Mouse (Mus musculus) forebrain, embryonic 14.5 days (tissue): ENCODE measurements at regions not wholly inside any gene's neighbourhood (a gene's known extent, or its start where the extent isn't known, plus 50 kb on each side); places are given as distances from the start of the nearest gene placed in this dataset.
A peak's percentile ranks its signal among the peaks of the same experiment; 100 is the strongest.

Source experiments
- ATAC-seq: fragments of 200-750 bp; cut with Nextera tagmentation; 2 replicates; pipeline ENCODE4 v1.8.0; 2017; ENCODE audit warnings: mild to moderate bottlenecking, moderate library complexity
- DNase-seq: peaks from one replicate; pipeline ENCODE4 v3.0.0-alpha.2; 2015; ENCODE audit warnings: low spot score
- H3K27ac ChIP-seq: fragments of 300-500 bp; sonication (generic); 2 replicates; pipeline ENCODE4 v1.5.1; 2014; ENCODE audit warnings: low read depth, mild to moderate bottlenecking, control low read depth, low read length, moderate library complexity
- H3K27me3 ChIP-seq: fragments of 300-500 bp; sonication (generic); replicated peaks from 2 replicates; pipeline ENCODE4 v1.6.1; 2014; ENCODE audit warnings: low read length, control low read depth, mixed read lengths; ENCODE audit not compliant: control insufficient read depth, insufficient read depth
- H3K36me3 ChIP-seq: fragments of 300-500 bp; sonication (generic); 2 replicates; pipeline ENCODE4 v1.6.1; 2014; ENCODE audit warnings: low read length, control low read depth; ENCODE audit not compliant: control insufficient read depth, insufficient read depth
- H3K4me1 ChIP-seq: fragments of 300-500 bp; sonication (generic); 2 replicates; pipeline ENCODE4 v1.6.1; 2014; ENCODE audit warnings: antibody characterized with exemption, low read length, control low read depth; ENCODE audit not compliant: control insufficient read depth, insufficient read depth
- H3K4me2 ChIP-seq: fragments of 300-500 bp; sonication (generic); 2 replicates; pipeline ENCODE4 v1.6.1; 2014; ENCODE audit warnings: mild to moderate bottlenecking, control low read depth, low read length
- H3K4me3 ChIP-seq: fragments of 300-500 bp; sonication (generic); 2 replicates; pipeline ENCODE4 v1.5.1; 2014; ENCODE audit warnings: low read depth, low read length, control low read depth
- H3K9ac ChIP-seq: fragments of 300-500 bp; sonication (generic); 2 replicates; pipeline ENCODE4 v1.6.1; 2014; ENCODE audit warnings: mild to moderate bottlenecking, low read length, control low read depth, moderate library complexity
- H3K9me3 ChIP-seq: fragments of 300-500 bp; sonication (generic); replicated peaks from 2 replicates; pipeline ENCODE4 v1.6.1; 2016; ENCODE audit warnings: low read length, control low read depth, mixed read lengths; ENCODE audit not compliant: control insufficient read depth
- WGBS: fragments of 180-500 bp; shearing (Covaris S2); extraction: QIAGEN DNeasy Blood & Tissue Kit; methylation state at CpG from one replicate; pipeline ENCODE4 v1.1.7; 2014; 5-methylcytosine and 5-hydroxymethylcytosine counted together

GRCm38 (mm10) chr12:29124079-29124668 lies 372.6 kb downstream of the Eipr1 start:
- no peak overlapping the region for H3K9ac ChIP-seq
- H3K27ac ChIP-seq, result peak overlapping the region; percentile 44; the same call in 1 of the 2 replicates
- peaks cover 16% of the 10 kb centered on the region for H3K4me1 ChIP-seq
- no peaks in the 10 kb centered on the region for H3K36me3 ChIP-seq
- 69% methylated on average over 7 of the region's 7 CpGs for WGBS
- no peak overlapping the region for H3K4me2 ChIP-seq
- ATAC-seq (no peak), DNase-seq (peak; percentile 39)
- H3K9me3 ChIP-seq, result no peaks in the 10 kb centered on the region
- H3K4me3 ChIP-seq, result no peak overlapping the region
- H3K27me3 ChIP-seq, result no peaks in the 10 kb centered on the region

GRCm38 (mm10) chr12:29128844-29129243 lies 377.2 kb downstream of the Eipr1 start:
- H3K36me3 ChIP-seq, result no peaks in the 10 kb centered on the region
- no peaks in the 10 kb centered on the region for H3K9me3 ChIP-seq
- no peak overlapping the region for H3K27ac ChIP-seq
- peak; percentile 57 for ATAC-seq
- H3K27me3 ChIP-seq, result no peaks in the 10 kb centered on the region
- H3K9ac ChIP-seq, result no peak overlapping the region
- H3K4me2 ChIP-seq, result no peak overlapping the region
- no peaks in the 10 kb centered on the region for H3K4me1 ChIP-seq
- H3K4me3 ChIP-seq, result no peak overlapping the region
- WGBS, result 57% methylated on average over 10 of the region's 10 CpGs
- DNase-seq, result peak; percentile 54

- no peaks in the 10 kb centered on the region for H3K9me3 ChIP-seq
- DNase-seq, result no peak
- 62% methylated on average over 4 of the region's 4 CpGs for WGBS
- no peaks in the 10 kb centered on the region for H3K27me3 ChIP-seq
- peak overlapping the region; percentile 16; the same call in 1 of the 2 replicates for H3K27ac ChIP-seq
- H3K4me3 ChIP-seq, result no peak overlapping the region
- no peak overlapping the region for H3K4me2 ChIP-seq
- no peak for ATAC-seq
- no peaks in the 10 kb centered on the region for H3K4me1 ChIP-seq
- H3K9ac ChIP-seq, result no peak overlapping the region
- H3K36me3 ChIP-seq, result no peaks in the 10 kb centered on the region
Observed at GRCm38 (mm10) chr12:29129331-29129730, 377.7 kb downstream of the Eipr1 start.

GRCm38 (mm10) chr12:29134326-29134725 lies 382.7 kb downstream of the Eipr1 start:
- no peak overlapping the region for H3K27ac ChIP-seq
- no peaks in the 10 kb centered on the region for H3K9me3 ChIP-seq
- no peak for ATAC-seq
- peaks cover 22% of the 10 kb centered on the region for H3K4me1 ChIP-seq
- WGBS, result 89% methylated on average over 2 of the region's 2 CpGs
- no peak overlapping the region for H3K4me3 ChIP-seq
- H3K27me3 ChIP-seq, result no peaks in the 10 kb centered on the region
- no peak overlapping the region for H3K9ac ChIP-seq
- DNase-seq, result no peak
- no peaks in the 10 kb centered on the region for H3K36me3 ChIP-seq
- no peak overlapping the region for H3K4me2 ChIP-seq

GRCm38 (mm10) chr12:29136850-29137268 lies 385.3 kb downstream of the Eipr1 start:
- H3K4me2 ChIP-seq, result no peak overlapping the region
- no peaks in the 10 kb centered on the region for H3K27me3 ChIP-seq
- ATAC-seq (peak; percentile 89), DNase-seq (peak; percentile 95)
- H3K4me3 ChIP-seq, result no peak overlapping the region
- peak overlapping the region; percentile 77 for H3K27ac ChIP-seq
- H3K36me3 ChIP-seq, result no peaks in the 10 kb centered on the region
- 4% methylated on average over 5 of the region's 5 CpGs for WGBS
- H3K4me1 ChIP-seq, result peaks cover 35% of the 10 kb centered on the region
- no peaks in the 10 kb centered on the region for H3K9me3 ChIP-seq
- H3K9ac ChIP-seq, result no peak overlapping the region

GRCm38 (mm10) chr12:29137455-29137854 lies 385.9 kb downstream of the Eipr1 start:
- H3K27ac ChIP-seq, result peak overlapping the region; percentile 77
- 61% methylated on average over 8 of the region's 8 CpGs for WGBS
- peak; percentile 44 for DNase-seq

GRCm38 (mm10) chr12:29140576-29140975 lies 387.6 kb upstream of the Myt1l start:
- Histone ChIP-seq H3K9me3 (no peaks in the 10 kb centered on the region), H3K9ac (no peak overlapping the region), H3K4me3 (no peak overlapping the region), H3K27ac (peak overlapping the region; percentile 77; the same call in 1 of the 2 replicates), H3K4me2 (no peak overlapping the region), H3K36me3 (no peaks in the 10 kb centered on the region), H3K4me1 (peaks cover 44% of the 10 kb centered on the region), H3K27me3 (no peaks in the 10 kb centered on the region)
- WGBS, result 32% methylated on average over 3 of the region's 3 CpGs
- ATAC-seq (no peak), DNase-seq (no peak)

More at GRCm38 (mm10) chr12:29137455-29137854, 385.9 kb downstream of the Eipr1 start:
- Histone ChIP-seq H3K9me3 (no peaks in the 10 kb centered on the region), H3K36me3 (no peaks in the 10 kb centered on the region), H3K9ac (peak overlapping the region; percentile 17; the same call in 1 of the 2 replicates), H3K27me3 (no peaks in the 10 kb centered on the region), H3K4me2 (no peak overlapping the region), H3K4me1 (peaks cover 39% of the 10 kb centered on the region), H3K4me3 (no peak overlapping the region)
- peak; percentile 69 for ATAC-seq

- peak; percentile 77 for DNase-seq
- peaks cover 38% of the 10 kb centered on the region for H3K4me1 ChIP-seq
- no peaks in the 10 kb centered on the region for H3K36me3 ChIP-seq
- H3K27me3 ChIP-seq, result no peaks in the 10 kb centered on the region
- WGBS, result 41% methylated on average over 13 of the region's 13 CpGs
- H3K27ac ChIP-seq, result peak overlapping the region; percentile 77
- peak; percentile 30; the same call in 1 of the 2 replicates for ATAC-seq
- no peak overlapping the region for H3K4me3 ChIP-seq
- 0 out of 2 replicates have a peak overlapping the region, but pooled peaks have one; percentile 10 for H3K4me2 ChIP-seq
- peak overlapping the region; percentile 33; the same call in 1 of the 2 replicates for H3K9ac ChIP-seq
- H3K9me3 ChIP-seq, result no peaks in the 10 kb centered on the region
Observed at GRCm38 (mm10) chr12:29141132-29141531, 387.1 kb upstream of the Myt1l start.

- DNase-seq, result no peak
- Histone ChIP-seq H3K36me3 (no peaks in the 10 kb centered on the region), H3K4me1 (peaks cover 33% of the 10 kb centered on the region), H3K9me3 (no peaks in the 10 kb centered on the region), H3K4me2 (no peak overlapping the region), H3K9ac (no peak overlapping the region), H3K4me3 (no peak overlapping the region), H3K27me3 (no peaks in the 10 kb centered on the region), H3K27ac (peak overlapping the region; percentile 77)
- ATAC-seq, result no peak
- 78% methylated on average over 8 of the region's 8 CpGs for WGBS
Observed at GRCm38 (mm10) chr12:29141855-29142254, 386.3 kb upstream of the Myt1l start.
